Mouse (Mus musculus): ENCODE measurements around the gene Acy3. TPM values are rescaled to one million over a fixed set of nuclear protein-coding genes. Genes with fewer than 3 reads are reported as not detected.
"Not testable (repeated sequence)": the region's sequence is repeated elsewhere in the genome, so short reads cannot be mapped to it uniquely, and the experiment has no call there.

Acy3 gene
- polyA plus RNA-seq, 1 experiment from 2014 or later, result 2.4 TPM

- not testable (repeated sequence) for H3K4me2 ChIP-seq (replicated peaks); H3K4me3 ChIP-seq; ATAC-seq (ENCODE audit: low FRiP score); H3K36me3 ChIP-seq; H3K9me3 ChIP-seq (replicated peaks); H3K9ac ChIP-seq; H3K4me1 ChIP-seq; H3K27ac ChIP-seq; H3K27me3 ChIP-seq
- WGBS, result 76% methylated on average over 5 of the region's 5 CpGs
Observed at GRCm38 (mm10) chr19:3957296-3958036, 28.9 kb upstream of the Acy3 start.

DNA sequence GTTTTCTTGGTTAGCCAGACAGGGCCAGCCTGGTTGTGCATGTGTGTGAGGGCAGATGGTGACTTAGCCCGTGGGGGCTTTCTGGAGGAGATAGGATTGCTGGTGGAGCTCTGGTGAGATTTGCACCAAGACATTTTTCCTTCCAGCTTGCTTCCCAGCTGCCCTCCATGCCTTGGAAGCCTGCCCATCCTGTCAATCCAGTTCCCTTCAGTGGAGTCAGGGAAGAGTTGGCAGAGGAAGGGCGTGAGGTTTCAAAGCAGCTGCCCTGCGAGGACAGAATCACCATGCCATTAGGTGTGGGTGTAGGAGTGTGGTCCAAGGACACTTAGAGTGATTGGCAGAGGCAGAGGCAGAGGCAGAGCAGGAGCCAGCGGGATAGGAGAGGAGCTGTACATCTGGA is 27.9 kb upstream of the Acy3 start, which contains the start of gene Aldh3b3:
Aldh3b3 (plus strand) TSS at position 176 of the 400 bp plus-strand sequence.
- H3K36me3 ChIP-seq, result no peaks in the 10 kb centered on the region
- no peak within 1 kb of the TSS for H3K4me3 ChIP-seq
- WGBS, result 81% methylated on average over 4 of the region's 4 CpGs
- no peaks in the 10 kb centered on the region for H3K9me3 ChIP-seq (replicated peaks)
- H3K27ac ChIP-seq, result no peak within 1 kb of the TSS
- H3K4me2 ChIP-seq (replicated peaks), result no peak within 1 kb of the TSS
- 0 out of 2 replicates have a peak, but pooled peaks cover 4% of the 10 kb centered on the region for H3K27me3 ChIP-seq
- H3K4me1 ChIP-seq, result no peaks in the 10 kb centered on the region
- H3K9ac ChIP-seq, result no peak within 1 kb of the TSS
- no peak for ATAC-seq (ENCODE audit: low FRiP score)

- Histone ChIP-seq H3K27ac (no peak overlapping the region), H3K9me3 (replicated peaks) (no peaks in the 10 kb centered on the region), H3K4me3 (no peak overlapping the region), H3K36me3 (no peaks in the 10 kb centered on the region), H3K4me1 (no peaks in the 10 kb centered on the region), H3K27me3 (0 out of 2 replicates have a peak, but pooled peaks cover 4% of the 10 kb centered on the region), H3K4me2 (replicated peaks) (no peak overlapping the region), H3K9ac (no peak overlapping the region)
- no peak for ATAC-seq (ENCODE audit: low FRiP score)
Observed at GRCm38 (mm10) chr19:3959030-3959429, 27.3 kb upstream of the Acy3 start.

DNA sequence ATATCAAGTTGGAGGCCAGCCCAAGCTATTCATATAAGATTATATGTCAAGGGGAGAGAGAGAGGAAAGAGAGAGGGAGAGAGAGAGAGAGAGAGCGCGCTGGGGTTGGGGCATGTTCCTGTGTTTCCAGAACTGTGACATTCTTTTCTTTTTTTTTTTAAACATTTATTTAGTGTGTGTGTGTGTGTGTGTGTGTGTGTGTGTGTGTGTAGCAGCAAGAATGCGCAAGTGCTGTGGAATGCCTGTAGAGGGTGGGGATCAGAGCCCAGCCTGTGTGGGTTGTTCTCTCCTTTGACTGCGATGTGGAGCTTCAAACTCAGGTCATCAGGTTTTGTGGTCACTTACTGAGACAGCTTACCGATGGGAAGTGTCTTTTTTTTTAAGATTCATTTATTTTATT is 26.2 kb upstream of the Acy3 start:
- Histone ChIP-seq H3K9ac (no peak overlapping the region), H3K4me1 (no peaks in the 10 kb centered on the region), H3K9me3 (replicated peaks) (no peaks in the 10 kb centered on the region), H3K27ac (no peak overlapping the region), H3K36me3 (no peaks in the 10 kb centered on the region), H3K4me3 (no peak overlapping the region), H3K4me2 (replicated peaks) (no peak overlapping the region), H3K27me3 (0 out of 2 replicates have a peak, but pooled peaks cover 4% of the 10 kb centered on the region)
- WGBS, result 86% methylated on average over 5 of the region's 5 CpGs
- ATAC-seq (ENCODE audit: low FRiP score), result no peak

- H3K36me3 ChIP-seq; H3K4me3 ChIP-seq; H3K9me3 ChIP-seq (replicated peaks); H3K4me1 ChIP-seq; H3K9ac ChIP-seq; H3K4me2 ChIP-seq (replicated peaks); H3K27ac ChIP-seq; H3K27me3 ChIP-seq; ATAC-seq (ENCODE audit: low FRiP score): not testable (repeated sequence)
- WGBS, result 83% methylated on average over 6 of the region's 6 CpGs
Observed at GRCm38 (mm10) chr19:3961805-3962204, 24.6 kb upstream of the Acy3 start.

- no peak for ATAC-seq (ENCODE audit: low FRiP score)
- no peak overlapping the region for H3K27ac ChIP-seq
- 11% methylated on average over 2 of the region's 2 CpGs for WGBS
- H3K36me3 ChIP-seq, result no peaks in the 10 kb centered on the region
- no peaks in the 10 kb centered on the region for H3K27me3 ChIP-seq
- no peaks in the 10 kb centered on the region for H3K4me1 ChIP-seq
- H3K9me3 ChIP-seq (replicated peaks), result no peaks in the 10 kb centered on the region
- no peak overlapping the region for H3K4me3 ChIP-seq
- H3K9ac ChIP-seq, result no peak overlapping the region
- no peak overlapping the region for H3K4me2 ChIP-seq (replicated peaks)
Observed at GRCm38 (mm10) chr19:3962469-3962868, 23.9 kb upstream of the Acy3 start.

DNA sequence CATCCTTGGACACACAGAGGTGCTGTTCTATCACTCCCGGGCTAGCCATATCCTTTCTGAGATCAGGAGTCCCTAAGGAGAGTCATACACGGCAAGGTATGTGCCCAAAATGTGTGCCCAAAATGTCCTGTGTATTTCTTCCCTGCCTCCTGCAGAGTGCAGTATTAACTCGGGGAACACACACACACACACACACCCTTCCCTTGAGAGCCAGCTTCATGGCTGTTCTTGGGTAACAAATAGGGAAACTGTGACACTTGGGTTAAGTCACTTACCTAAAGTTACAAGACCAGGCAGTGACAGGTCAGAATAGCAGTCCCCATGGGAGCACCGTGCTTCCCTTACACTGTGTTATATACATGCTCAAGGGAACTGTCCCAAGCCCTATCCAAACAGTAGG is 22.3 kb upstream of the Acy3 start:
- Histone ChIP-seq H3K27me3 (no peaks in the 10 kb centered on the region), H3K36me3 (no peaks in the 10 kb centered on the region), H3K4me3 (no peak overlapping the region), H3K9me3 (replicated peaks) (no peaks in the 10 kb centered on the region), H3K27ac (no peak overlapping the region), H3K4me2 (replicated peaks) (no peak overlapping the region), H3K9ac (no peak overlapping the region), H3K4me1 (0 out of 2 replicates have a peak, but pooled peaks cover 3% of the 10 kb centered on the region)
- 77% methylated on average over 4 of the region's 4 CpGs for WGBS
- no peak for ATAC-seq (ENCODE audit: low FRiP score)

DNA sequence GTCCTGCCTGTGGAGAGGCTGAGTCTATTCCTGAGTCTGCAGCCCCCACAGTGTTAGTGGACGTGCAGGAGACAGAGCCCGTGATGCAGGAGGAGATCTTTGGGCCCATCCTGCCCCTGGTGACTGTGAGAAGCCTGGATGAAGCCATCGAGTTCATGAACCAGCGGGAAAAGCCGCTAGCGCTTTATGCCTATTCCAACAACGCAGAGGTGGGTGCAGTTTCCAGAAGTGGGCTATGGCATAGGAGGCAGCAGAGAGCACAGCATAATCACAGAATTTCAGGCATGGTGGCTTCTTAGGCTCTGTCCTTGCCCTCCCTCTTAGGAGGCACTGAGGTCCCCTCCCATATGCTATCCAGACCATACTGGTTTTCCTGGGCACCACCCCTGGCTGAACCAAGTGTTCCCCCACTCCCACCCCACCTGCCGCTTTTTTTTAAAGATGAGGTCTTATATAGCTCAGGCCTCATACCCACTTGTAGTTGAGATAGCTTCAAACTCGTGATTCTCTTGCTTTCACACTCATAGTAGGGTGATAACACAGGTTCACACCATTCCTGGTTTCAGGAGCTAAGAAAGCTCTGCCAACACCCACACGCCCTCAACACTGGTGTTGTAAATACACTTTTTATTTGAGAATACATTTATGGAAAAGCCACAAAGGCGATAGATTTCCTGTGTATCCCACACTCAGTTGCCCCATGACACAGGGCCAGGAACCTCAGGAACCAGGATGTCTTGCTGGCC is 19.9 kb upstream of the Acy3 start:
- ATAC-seq (ENCODE audit: low FRiP score), result no peak
- H3K36me3 ChIP-seq, result no peaks in the 10 kb centered on the region
- no peaks in the 10 kb centered on the region for H3K9me3 ChIP-seq (replicated peaks)
- no peaks in the 10 kb centered on the region for H3K27me3 ChIP-seq
- no peak overlapping the region for H3K4me2 ChIP-seq (replicated peaks)
- H3K9ac ChIP-seq, result no peak overlapping the region
- no peak overlapping the region for H3K27ac ChIP-seq
- 0 out of 2 replicates have a peak, but pooled peaks cover 3% of the 10 kb centered on the region for H3K4me1 ChIP-seq
- 67% methylated on average over 11 of the region's 11 CpGs for WGBS
- no peak overlapping the region for H3K4me3 ChIP-seq

- Histone ChIP-seq H3K27ac (no peak overlapping the region), H3K27me3 (no peaks in the 10 kb centered on the region), H3K36me3 (no peaks in the 10 kb centered on the region), H3K4me1 (0 out of 2 replicates have a peak, but pooled peaks cover 3% of the 10 kb centered on the region), H3K9ac (no peak overlapping the region), H3K9me3 (replicated peaks) (no peaks in the 10 kb centered on the region), H3K4me3 (no peak overlapping the region), H3K4me2 (replicated peaks) (no peak overlapping the region)
- WGBS, result 72% methylated on average over 3 of the region's 3 CpGs
- no peak for ATAC-seq (ENCODE audit: low FRiP score)
Observed at GRCm38 (mm10) chr19:3967258-3967657, 19.1 kb upstream of the Acy3 start.

DNA sequence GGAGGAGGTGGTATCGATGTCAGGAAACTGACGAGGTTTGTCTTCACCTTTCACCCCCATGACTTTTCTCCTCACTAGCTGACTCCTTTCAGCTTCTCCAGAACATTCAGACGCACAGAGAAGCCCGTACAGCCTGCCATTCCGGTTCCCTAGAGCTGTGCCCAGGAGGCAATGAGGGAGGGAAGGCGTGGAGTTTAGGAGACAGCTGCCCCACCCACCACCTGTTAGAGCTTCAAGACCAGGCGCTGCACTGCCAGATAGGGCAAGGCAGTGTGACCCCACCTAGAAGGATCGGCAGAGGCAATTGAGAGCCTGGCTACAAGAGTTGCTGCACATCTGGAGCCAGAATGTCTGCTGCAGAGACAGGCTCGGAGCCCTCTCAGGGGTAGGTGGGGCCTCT is 14.1 kb upstream of the Acy3 start, which contains the start of gene Aldh3b2:
Aldh3b2 (plus strand) TSS at position 100 of the 400 bp plus-strand sequence.
- no peaks in the 10 kb centered on the region for H3K36me3 ChIP-seq
- no peak within 1 kb of the TSS for H3K4me2 ChIP-seq (replicated peaks)
- 0 out of 2 replicates have a peak, but pooled peaks cover 3% of the 10 kb centered on the region for H3K4me1 ChIP-seq
- no peaks in the 10 kb centered on the region for H3K27me3 ChIP-seq
- no peak within 1 kb of the TSS for H3K9ac ChIP-seq
- no peak within 1 kb of the TSS for H3K4me3 ChIP-seq
- H3K27ac ChIP-seq, result no peak within 1 kb of the TSS
- no peak for ATAC-seq (ENCODE audit: low FRiP score)
- 57% methylated on average over 9 of the region's 9 CpGs for WGBS
- H3K9me3 ChIP-seq (replicated peaks), result no peaks in the 10 kb centered on the region

- 87% methylated on average over 6 of the region's 6 CpGs for WGBS
- not testable (repeated sequence) for H3K4me3 ChIP-seq; H3K36me3 ChIP-seq; H3K27ac ChIP-seq; ATAC-seq (ENCODE audit: low FRiP score); H3K4me1 ChIP-seq; H3K9me3 ChIP-seq (replicated peaks); H3K9ac ChIP-seq; H3K4me2 ChIP-seq (replicated peaks); H3K27me3 ChIP-seq
Observed at GRCm38 (mm10) chr19:3974608-3975007, 11.8 kb upstream of the Acy3 start.

DNA sequence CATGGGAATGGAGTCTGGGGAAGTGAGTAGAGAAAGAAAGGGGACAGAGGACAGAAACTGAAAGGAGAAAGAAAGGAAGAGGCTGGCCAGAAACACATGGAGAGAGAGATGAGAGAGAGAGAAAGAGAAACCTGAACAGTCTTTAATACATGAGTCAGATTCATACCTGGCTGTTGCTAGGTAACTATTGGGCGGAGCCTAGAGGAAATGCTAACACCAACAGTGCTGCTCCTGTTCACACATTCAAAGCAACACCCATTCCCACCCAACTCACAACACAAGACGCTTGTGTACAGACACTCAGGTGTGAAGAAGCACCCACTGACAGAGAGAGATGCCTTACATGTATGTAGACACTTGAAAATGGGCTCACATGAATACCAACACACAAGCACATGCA is 10.5 kb upstream of the Acy3 start:
- H3K4me1 ChIP-seq, result peaks cover 5% of the 10 kb centered on the region; the same call in 1 of the 2 replicates

More for the DNA sequence above, 10.5 kb upstream of the Acy3 start:
- Histone ChIP-seq H3K9ac (no peak overlapping the region), H3K36me3 (no peaks in the 10 kb centered on the region), H3K27ac (no peak overlapping the region), H3K9me3 (replicated peaks) (no peaks in the 10 kb centered on the region), H3K4me3 (no peak overlapping the region), H3K4me2 (replicated peaks) (no peak overlapping the region), H3K27me3 (no peaks in the 10 kb centered on the region)
- ATAC-seq (ENCODE audit: low FRiP score), result no peak
- 81% methylated on average over 2 of the region's 2 CpGs for WGBS

Data from hindbrain, embryonic 12.5 days (tissue).